Mouse (Mus musculus) left cerebral cortex, postnatal 25 days (tissue): Measurements from ENCODE around the gene Rhbdf1. TPM values are rescaled to one million over a fixed set of nuclear protein-coding genes. Genes with fewer than 3 reads are reported as not detected.

Experiments
- DNase-seq, 2 experiments: peaks; one replicate each; pipeline ENCODE4 v3.0.0; 2022; ENCODE audit warnings: low spot score in 2 of 2, mixed read lengths in 1 of 2
- intact Hi-C: fragments of 180-260 bp; cut with DNase I; formaldehyde crosslinking; loops from one replicate; pipeline ENCODE4 v1.15.1; 2025
- total RNA-seq, 2 experiments: library from RNA; stranded (reverse); gene quantifications; 2 replicates each; pipeline ENCODE4 v1.2.3; 2021

Rhbdf1 gene
- total RNA-seq, 2 experiments from 2014 or later: 13.5 to 15.7 TPM

- no peak for DNase-seq
- intact Hi-C loops: loop anchor here (5.0 kb wide), 1 partner anchor 80 kb away; the partner anchor contains the start of gene Hba-x
Observed at GRCm38 (mm10) chr11:32197766-32198165, 24.3 kb downstream of the Rhbdf1 start.

DNA sequence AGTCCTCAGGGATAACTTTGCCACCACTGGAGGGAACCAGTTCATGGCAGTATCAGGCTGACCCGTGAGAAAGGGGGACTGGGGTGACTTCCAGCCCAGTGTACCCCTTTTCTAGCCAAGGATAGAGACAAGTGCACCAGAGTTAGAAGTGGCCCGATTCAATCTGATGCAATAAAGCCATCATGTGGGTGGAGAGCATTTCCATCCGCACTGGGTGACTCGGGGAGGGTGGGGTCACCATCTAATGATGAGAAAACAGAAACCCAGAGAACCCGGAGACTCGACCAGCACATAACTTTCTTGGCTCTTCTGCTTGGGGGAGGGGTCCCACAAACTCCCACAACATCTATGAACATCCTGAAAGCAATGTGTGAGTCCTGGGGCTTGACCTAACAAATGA lies 25.4 kb downstream of the Rhbdf1 start:
- no peak for DNase-seq
- intact Hi-C loops: loop anchor here (5.0 kb wide), 1 partner anchor 81 kb away; the partner anchor contains the start of gene Hba-x

DNA sequence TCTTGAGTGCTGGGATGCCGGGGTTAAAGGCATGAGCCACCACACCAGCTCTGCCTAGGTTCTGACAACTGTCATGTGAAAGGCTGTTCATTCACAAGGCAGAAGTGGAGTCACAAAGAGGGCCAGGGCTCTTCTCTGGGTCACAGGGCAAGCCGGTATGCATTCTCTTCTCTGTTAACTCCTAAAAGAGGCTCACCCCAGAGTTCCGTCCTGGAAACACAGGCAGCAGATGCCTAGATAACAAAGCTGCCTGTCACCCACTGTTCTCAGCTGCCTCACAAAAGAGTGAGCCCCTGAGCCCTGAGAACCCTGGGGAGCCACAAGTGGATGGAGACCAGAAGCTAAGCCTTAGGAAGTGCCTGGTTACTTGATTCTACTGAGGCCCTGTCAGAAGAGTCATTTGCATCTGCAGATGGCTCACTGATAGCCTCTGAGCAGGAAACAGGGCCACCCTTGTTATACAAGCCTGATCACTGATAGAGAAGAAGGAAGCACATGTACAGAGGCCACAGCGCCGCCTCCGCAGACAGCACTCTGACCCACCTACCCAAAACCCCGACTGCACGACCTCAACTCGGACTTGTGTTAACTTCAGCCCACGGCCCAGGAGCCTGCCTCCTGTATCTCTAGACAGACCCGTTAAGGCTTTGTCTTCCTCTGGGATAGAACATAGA lies 26.1 kb downstream of the Rhbdf1 start:
- DNase-seq: no peak
- intact Hi-C loops: loop anchor here (5.0 kb wide), 1 partner anchor 81 kb away; the partner anchor contains the start of gene Hba-x

GRCm38 (mm10) chr11:32194626-32195025 lies 27.5 kb downstream of the Rhbdf1 start:
- no peak for DNase-seq
- intact Hi-C loops: loop anchor here (5.0 kb wide), 2 partner anchors 83 to 118 kb away; partner anchors contain the start of gene Hba-x

- no peak for DNase-seq
- intact Hi-C loops: loop anchor here (5.0 kb wide), 1 partner anchor 118 kb away; no protein-coding TSS in a partner anchor
Observed at GRCm38 (mm10) chr11:32194086-32194485, 28.0 kb downstream of the Rhbdf1 start.

- intact Hi-C loops: loop anchor here (5.0 kb wide), 1 partner anchor 119 kb away; no protein-coding TSS in a partner anchor
- DNase-seq: no peak
Observed at GRCm38 (mm10) chr11:32193156-32193555, 28.9 kb downstream of the Rhbdf1 start.

GRCm38 (mm10) chr11:32190603-32191110 lies 31.4 kb downstream of the Rhbdf1 start:
- DNase-seq: no peak
- intact Hi-C loops: loop anchor here (5.0 kb wide), 1 partner anchor 122 kb away; no protein-coding TSS in a partner anchor

GRCm38 (mm10) chr11:32190119-32190518 lies 32.0 kb downstream of the Rhbdf1 start:
- intact Hi-C loops: loop anchor here (5.0 kb wide), 1 partner anchor 122 kb away; no protein-coding TSS in a partner anchor
- no peak for DNase-seq

GRCm38 (mm10) chr11:32189434-32189833 lies 32.7 kb downstream of the Rhbdf1 start:
- no peak for DNase-seq

DNA sequence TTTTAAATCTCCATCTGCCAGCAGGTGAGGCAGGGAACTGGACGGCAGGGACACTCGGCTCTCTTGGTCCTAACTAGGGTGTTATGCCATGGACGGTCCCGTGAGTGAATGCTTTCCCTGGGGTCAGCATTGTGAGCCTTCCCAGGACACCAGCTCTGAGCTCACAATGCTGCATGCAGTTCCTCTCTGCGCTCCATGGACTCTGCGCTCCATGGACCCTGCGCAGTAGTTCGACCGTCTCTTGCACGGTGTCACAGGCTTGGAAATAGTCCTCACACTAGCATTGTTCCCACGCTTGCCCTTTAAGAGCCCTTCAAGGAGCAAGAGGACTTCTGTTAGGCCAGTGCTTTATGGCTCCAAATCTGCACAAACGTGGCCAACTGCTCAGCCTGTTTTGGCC lies 33.2 kb downstream of the Rhbdf1 start:
- intact Hi-C loops: no loop called here

More at GRCm38 (mm10) chr11:32189434-32189833, 32.7 kb downstream of the Rhbdf1 start:
- intact Hi-C loops: no loop called here

GRCm38 (mm10) chr11:32187256-32187655 lies 34.8 kb downstream of the Rhbdf1 start:
- DNase-seq: no peak
- intact Hi-C loops: no loop called here

More for the DNA sequence above, 33.2 kb downstream of the Rhbdf1 start:
- DNase-seq: no peak

GRCm38 (mm10) chr11:32186031-32186430 lies 36.1 kb downstream of the Rhbdf1 start:
- intact Hi-C loops: no loop called here
- DNase-seq: no peak

DNA sequence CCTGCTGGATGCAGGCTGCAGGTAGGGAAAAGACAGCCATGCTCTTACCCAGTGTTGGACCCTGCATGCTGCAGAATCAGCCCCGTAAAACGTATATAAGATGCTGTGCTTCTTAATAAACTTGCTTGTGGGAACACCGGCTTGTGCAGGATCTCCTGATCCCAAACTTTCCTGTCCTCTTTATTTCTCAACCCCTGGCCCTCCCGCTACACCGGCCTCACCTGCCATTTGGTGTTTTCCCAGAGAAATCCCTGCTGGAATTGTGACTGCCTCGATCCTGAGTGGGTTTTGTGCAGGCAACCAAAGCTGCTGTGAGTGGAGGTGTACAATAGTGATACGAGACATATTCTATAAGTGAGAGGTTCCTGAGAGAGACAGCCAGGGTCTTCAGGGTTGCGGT lies 37.6 kb downstream of the Rhbdf1 start:
- DNase-seq: no peak
- intact Hi-C loops: no loop called here

GRCm38 (mm10) chr11:32181973-32182868 lies 39.9 kb downstream of the Rhbdf1 start:
- intact Hi-C loops: loop anchor here (1.0 to 2.0 kb wide), 3 partner anchors 56 to 143 kb away; partner anchors contain the start of gene Hbq1b
- peak; percentile 87 to 91 for DNase-seq

DNA sequence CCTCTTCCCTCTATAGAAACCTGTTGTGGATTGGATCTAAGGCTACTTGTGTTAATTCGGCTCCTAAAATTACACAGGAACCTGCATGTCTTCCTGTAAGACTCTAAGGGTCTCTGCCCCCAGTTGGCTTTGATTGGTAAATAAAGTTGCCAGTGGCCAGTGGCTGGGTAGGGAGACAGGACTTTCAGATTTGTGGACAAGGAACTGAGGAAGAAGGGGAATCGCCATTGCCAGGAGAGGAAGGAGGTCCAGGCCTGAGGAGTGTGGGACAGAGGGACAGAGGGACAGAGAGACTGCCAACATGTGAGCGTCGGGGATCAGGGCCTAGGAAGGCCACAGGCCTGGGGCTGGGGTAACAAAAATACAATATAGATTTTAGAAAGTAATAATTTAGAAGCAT lies 40.9 kb downstream of the Rhbdf1 start:
- DNase-seq: no peak
- intact Hi-C loops: no loop called here

DNA sequence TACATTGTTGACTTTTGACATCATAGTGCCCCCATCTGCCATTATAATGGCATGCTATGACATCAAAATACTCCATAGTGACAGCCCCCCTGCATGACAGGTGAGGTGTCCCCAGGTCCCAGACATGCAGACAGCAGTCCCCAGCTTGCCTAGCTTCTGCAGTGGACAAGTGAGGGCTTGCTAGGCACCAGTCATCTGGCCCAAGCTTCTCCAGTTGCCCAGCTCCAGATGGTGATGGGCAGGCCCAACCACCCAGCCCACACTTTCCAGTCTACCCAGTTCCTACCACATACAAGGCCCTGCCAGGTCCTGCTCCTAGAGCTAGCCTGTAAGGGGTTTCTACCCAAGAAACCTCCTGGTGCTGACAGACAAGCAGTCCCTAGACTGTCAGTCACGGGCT lies 43.6 kb downstream of the Rhbdf1 start:
- no peak for DNase-seq
- intact Hi-C loops: no loop called here

DNA sequence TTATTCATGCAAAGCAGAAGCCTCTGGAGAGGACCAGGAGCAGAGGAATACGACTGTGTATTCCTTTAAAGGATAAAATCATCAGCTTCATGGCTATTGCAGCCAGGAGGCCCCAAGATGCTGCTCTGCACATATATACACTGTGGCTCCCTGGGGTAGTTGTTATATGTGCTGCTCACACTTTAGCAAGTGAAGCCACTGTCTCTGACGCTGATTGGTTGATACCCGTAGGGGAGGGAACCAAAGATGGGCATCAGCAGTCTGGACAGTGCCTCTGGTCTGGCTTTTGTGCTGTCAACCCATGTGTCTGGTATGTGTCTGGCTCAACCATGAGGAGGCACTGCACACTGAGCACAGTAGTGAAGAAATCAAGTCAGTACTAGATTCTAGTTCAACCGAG lies 55.4 kb downstream of the Rhbdf1 start:
- intact Hi-C loops: no loop called here
- DNase-seq: no peak

- peak; percentile 86 to 88 for DNase-seq
- intact Hi-C loops: loop anchor here (1.0 to 5.0 kb wide), 2 partner anchors 162 to 485 kb away; partner anchors contain the start of gene Nsg2
Observed at GRCm38 (mm10) chr11:32161922-32162804, 59.9 kb downstream of the Rhbdf1 start.

GRCm38 (mm10) chr11:32161500-32161899 lies 60.6 kb downstream of the Rhbdf1 start:
- intact Hi-C loops: loop anchor here (5.0 kb wide), 1 partner anchor 484 kb away; no protein-coding TSS in a partner anchor
- peak; percentile 25 to 27 for DNase-seq
